Comparison of ENCODE assay signal across 6 mouse cellular contexts in the genomic region with DNA sequence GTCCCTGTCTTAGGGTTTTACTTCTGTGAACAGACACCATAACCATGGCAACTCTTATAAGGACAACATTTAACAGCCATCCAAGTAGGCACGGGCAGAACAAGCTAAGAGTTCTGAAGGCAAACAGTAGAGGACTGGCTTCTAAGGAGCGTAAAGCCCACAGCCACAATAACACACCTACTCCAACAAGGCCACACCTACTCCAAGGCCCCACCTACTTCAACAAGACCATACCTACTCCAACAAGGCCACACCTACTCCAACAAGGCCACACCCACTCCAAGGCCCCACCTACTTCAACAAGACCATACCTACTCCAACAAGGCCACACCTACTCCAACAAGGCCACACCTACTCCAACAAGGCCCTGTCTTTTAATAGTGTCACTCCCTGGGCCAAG.
A peak's percentile ranks its signal among the peaks of the same experiment; 100 is the strongest.
DNase-seq lines count a peak whose midpoint lies in the region; ATAC-seq and TF ChIP-seq lines count a peak whose summit lies in the region.
"Not testable (repeated sequence)": the region's sequence is repeated elsewhere in the genome, so short reads cannot be mapped to it uniquely, and the experiment has no call there.

No protein-coding gene starts in this region.

- H3K9me3 ChIP-seq in CH12.LX (replicated peaks; ENCODE audit: low read length); embryonic facial prominence, embryonic 12.5 days; intestine, embryonic 16.5 days (ENCODE audit: control insufficient read depth, low read length); limb, embryonic 11.5 days (ENCODE audit: control insufficient read depth, low read length); limb, embryonic 15.5 days: not testable (repeated sequence)

- not testable (repeated sequence) for H3K9ac ChIP-seq in CH12.LX (ENCODE audit: insufficient read depth, low read depth); embryonic facial prominence, embryonic 12.5 days; intestine, embryonic 16.5 days (ENCODE audit: low read depth, low read length); limb, embryonic 11.5 days (ENCODE audit: low read length); limb, embryonic 15.5 days

- not testable (repeated sequence) for TF ChIP-seq POLR2A in CH12.LX (IDR thresholded peaks at IDR 0.05; ENCODE audit: low read depth, low read length)

- 0 out of 2 replicates have a peak, but pooled peaks have one; percentile 41 for ATAC-seq in embryonic facial prominence, embryonic 12.5 days (ENCODE audit: insufficient number of reproducible peaks, insufficient read depth, low FRiP score, low TSS enrichment)
- ATAC-seq in intestine, embryonic 16.5 days, result 0 out of 2 replicates have a peak, but pooled peaks have one; percentile 11
- 0 out of 2 replicates have a peak, but pooled peaks have one; percentile 14 for ATAC-seq in limb, embryonic 11.5 days (ENCODE audit: insufficient number of reproducible peaks, low FRiP score, low TSS enrichment, low read depth)
- ATAC-seq in limb, embryonic 15.5 days (ENCODE audit: insufficient number of reproducible peaks, low FRiP score, low TSS enrichment, low read depth), result 0 out of 2 replicates have a peak, but pooled peaks have one; percentile 16

- H3K4me1 ChIP-seq in CH12.LX (ENCODE audit: control insufficient read depth in 1 of 2, insufficient read depth in 2 of 2), result peaks cover 7 to 18% of the 10 kb centered on the region in 2 experiments
- H3K4me1 ChIP-seq in embryonic facial prominence, embryonic 12.5 days, result peaks cover 11% of the 10 kb centered on the region; the same call in 1 of the 2 replicates
- peaks cover 12% of the 10 kb centered on the region for H3K4me1 ChIP-seq in intestine, embryonic 16.5 days (ENCODE audit: control insufficient read depth, insufficient read depth, low read length)
- peaks cover 25% of the 10 kb centered on the region for H3K4me1 ChIP-seq in limb, embryonic 11.5 days (ENCODE audit: control insufficient read depth, insufficient read depth, low read length)
- peaks cover 21% of the 10 kb centered on the region for H3K4me1 ChIP-seq in limb, embryonic 15.5 days

- H3K4me2 ChIP-seq in CH12.LX (ENCODE audit: insufficient read depth, low read depth, poor library complexity, severe bottlenecking); embryonic facial prominence, embryonic 12.5 days (replicated peaks); intestine, embryonic 16.5 days (ENCODE audit: low read depth, low read length); limb, embryonic 11.5 days (ENCODE audit: low read depth, severe bottlenecking); limb, embryonic 15.5 days: not testable (repeated sequence)

- WGBS in embryonic facial prominence, embryonic 12.5 days, result 88% methylated on average over 2 of the region's 2 CpGs
- WGBS in intestine, embryonic 16.5 days, result 83% methylated on average over 2 of the region's 2 CpGs
- WGBS in limb, embryonic 11.5 days, result 74% methylated on average over 2 of the region's 2 CpGs
- 62% methylated on average over 2 of the region's 2 CpGs for WGBS in limb, embryonic 15.5 days

- in situ Hi-C loops in CH12.LX (cut with MboI; ENCODE audit: low pct_ligation_motif_present, low pct_unique_long_range_greater_than_20kb, low sequenced_read_pairs), result not testable (repeated sequence)

- H3K36me3 ChIP-seq in CH12.LX (replicated peaks in 1 of 2; ENCODE audit: control insufficient read depth in 1 of 2, insufficient read depth in 1 of 2, low read length in 1 of 2); embryonic facial prominence, embryonic 12.5 days; intestine, embryonic 16.5 days (ENCODE audit: control insufficient read depth, insufficient read depth, low read length); limb, embryonic 11.5 days (ENCODE audit: control insufficient read depth, insufficient read depth, low read length); limb, embryonic 15.5 days: not testable (repeated sequence)

- TF ChIP-seq EP300 in CH12.LX (IDR thresholded peaks at IDR 0.05; ENCODE audit: low read length), result not testable (repeated sequence)

- not testable (repeated sequence) for H3K27ac ChIP-seq in CH12.LX (ENCODE audit: insufficient read depth, low read depth); embryonic facial prominence, embryonic 12.5 days; intestine, embryonic 16.5 days (ENCODE audit: low read length); limb, embryonic 11.5 days (replicated peaks; ENCODE audit: low read depth, low read length); limb, embryonic 15.5 days

- DNase-seq in CH12.LX (ENCODE audit: extremely low read depth), result peak; percentile 38
- peak; percentile 89 for DNase-seq in R1 (ENCODE audit: low read depth, low spot score)
- not testable (repeated sequence) for DNase-seq in limb, embryonic 11.5 days (ENCODE audit: low spot score)

- TF ChIP-seq RAD21 in CH12.LX (IDR thresholded peaks at IDR 0.05; ENCODE audit: low read depth, low read length), result not testable (repeated sequence)

- dilution Hi-C loops in CH12.LX (cut with MboI; ENCODE audit: extremely low pct_ligation_motif_present, extremely low pct_unique_long_range_greater_than_20kb, low sequenced_read_pairs), result not testable (repeated sequence)

- not testable (repeated sequence) for H3K4me3 ChIP-seq in CH12.LX (replicated peaks in 1 of 3; ENCODE audit: low read depth in 2 of 3, low read length in 2 of 3, poor library complexity in 1 of 3); embryonic facial prominence, embryonic 12.5 days; intestine, embryonic 16.5 days (ENCODE audit: low read length); limb, embryonic 11.5 days (ENCODE audit: low read depth, low read length); limb, embryonic 15.5 days

- TF ChIP-seq CTCF in CH12.LX (conservative IDR thresholded peaks at IDR 0.05 in 1 of 2, IDR thresholded peaks at IDR 0.05 in 1 of 2; ENCODE audit: low read depth in 2 of 2, low read length in 2 of 2), result not testable (repeated sequence)

- not testable (repeated sequence) for H3K79me2 ChIP-seq in CH12.LX (replicated peaks; ENCODE audit: control insufficient read depth, extremely low read depth, insufficient read depth, poor library complexity, severe bottlenecking)

- not testable (repeated sequence) for H3K27me3 ChIP-seq in CH12.LX (replicated peaks); embryonic facial prominence, embryonic 12.5 days; intestine, embryonic 16.5 days (replicated peaks; ENCODE audit: control insufficient read depth, insufficient read depth, low read length); limb, embryonic 11.5 days (ENCODE audit: control insufficient read depth, insufficient read depth, low read length); limb, embryonic 15.5 days
